Mouse (Mus musculus) inflammation-experienced regulatory T-cells, adult 16 weeks (primary cell): ENCODE data around the gene Chrm5. TPM values are rescaled to one million over a fixed set of nuclear protein-coding genes. Genes with fewer than 3 reads are reported as not detected.

ENCODE experiments used
- polyA plus RNA-seq: library from polyadenylated mRNA; unstranded; fragments of 100-300 nt; shearing (Covaris generic); gene quantifications from one replicate; pipeline ENCODE4 v1.2.1, GENCODE M21; 2017

The Chrm5 gene
- not detected for polyA plus RNA-seq

DNA sequence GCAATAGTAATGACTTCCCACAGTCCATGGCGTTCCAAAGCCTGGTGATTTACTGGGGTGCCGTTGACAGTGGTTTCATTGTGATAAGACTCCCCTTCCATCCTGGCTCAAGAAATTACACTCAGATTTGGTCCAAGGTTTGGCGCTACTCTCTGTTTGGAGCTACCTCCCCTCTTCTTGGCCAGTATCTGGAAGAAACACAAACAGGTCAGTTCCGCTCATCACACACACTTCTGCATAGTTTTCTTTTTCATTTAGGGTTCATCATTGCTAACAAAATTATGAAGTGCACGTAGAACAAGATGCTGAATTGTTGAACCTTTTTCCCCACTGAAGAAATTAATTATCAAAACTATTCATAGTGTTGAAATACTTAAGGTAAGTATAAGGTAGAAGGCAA is at the start of gene Chrm5:
Gene Chrm5, minus strand, starts transcription at position 101 of the 400 bp plus-strand sequence.

DNA sequence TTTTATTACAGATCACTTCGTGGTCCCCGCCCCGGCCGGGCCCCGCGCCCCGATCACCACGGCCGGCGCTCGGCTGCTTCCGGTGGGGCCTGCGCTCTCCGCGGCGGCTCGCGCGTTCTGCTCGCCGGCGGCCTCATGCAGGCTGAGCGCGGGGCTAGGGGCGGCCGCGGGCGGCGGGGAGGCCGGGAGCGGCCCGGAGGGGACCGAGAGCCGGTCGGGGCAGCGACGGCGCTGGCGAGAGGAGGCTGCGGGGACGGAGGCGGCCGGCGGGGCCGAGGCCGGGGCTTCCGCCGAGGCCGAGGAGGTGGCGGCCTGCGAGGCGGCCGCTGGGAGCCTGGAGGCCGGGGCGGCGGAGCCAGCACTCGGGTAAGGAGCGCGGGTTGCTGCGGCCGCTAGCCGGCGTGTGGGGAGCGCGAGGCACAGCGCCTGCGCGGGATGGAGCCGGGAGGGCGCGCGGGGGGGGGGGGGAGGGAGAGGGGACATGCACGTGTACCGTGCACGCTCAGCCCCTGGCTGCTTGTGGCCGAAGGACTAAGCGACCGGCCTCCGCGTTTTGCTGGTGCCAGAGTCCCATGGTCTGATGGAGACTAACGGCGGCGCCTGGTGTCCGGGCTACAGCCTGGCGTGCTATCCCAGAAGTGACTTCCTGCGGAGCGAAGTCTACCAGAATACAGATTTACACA is 12.4 kb upstream of the Chrm5 start, which contains the start of gene Aven:
Gene Aven, plus strand, starts transcription at position 109 of the 683 bp plus-strand sequence.

DNA sequence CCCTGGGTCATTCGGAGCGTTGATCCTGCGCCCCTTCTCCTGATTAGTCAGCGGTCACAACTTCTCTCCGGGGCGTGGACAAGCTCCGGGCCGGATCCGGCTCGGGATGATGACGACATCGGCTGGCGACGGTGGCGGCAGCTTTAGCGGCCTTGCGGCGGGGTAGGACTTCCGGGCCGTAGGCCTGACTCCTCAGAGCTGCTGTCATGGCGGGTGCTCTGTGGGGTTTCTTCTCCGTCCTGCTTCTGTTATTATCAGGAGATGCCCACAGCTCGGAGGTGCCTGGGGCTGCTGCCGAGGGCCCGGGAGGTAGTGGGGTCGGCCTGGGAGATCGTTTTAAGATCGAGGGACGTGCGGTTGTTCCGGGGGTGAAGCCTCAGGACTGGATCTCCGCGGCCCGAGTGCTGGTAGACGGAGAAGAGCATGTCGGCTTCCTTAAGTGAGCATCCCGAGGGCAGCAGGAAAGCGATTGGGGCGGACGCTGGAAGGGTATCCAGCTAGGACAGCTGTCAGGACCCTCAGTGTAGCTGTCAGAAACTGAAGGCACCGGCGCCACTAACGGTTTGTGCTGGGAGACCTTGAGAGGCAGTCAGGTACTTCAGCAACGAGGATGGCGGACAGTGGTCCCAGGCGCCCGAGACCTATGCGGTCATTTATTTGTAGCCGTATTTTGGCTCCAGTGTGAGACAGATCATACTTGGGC is 25.6 kb downstream of the Chrm5 start, which contains the start of gene Emc7:
Gene Emc7, plus strand, starts transcription at position 136 of the 703 bp plus-strand sequence.

Other genes with a start within 250 kb of the Chrm5 start
- gene Lpcat4, start 241.3 kb downstream of the Chrm5 start, polyA plus RNA-seq: 88.3 TPM
- not detected for gene Nutm1, start 221.5 kb downstream of the Chrm5 start, polyA plus RNA-seq
- gene Nop10, start 218.8 kb downstream of the Chrm5 start, polyA plus RNA-seq: 157 TPM
- gene Slc12a6, start 214.9 kb downstream of the Chrm5 start, polyA plus RNA-seq: 109 TPM
- not detected for gene Gm21985, start 214.5 kb downstream of the Chrm5 start, polyA plus RNA-seq
- gene Emc4, start 112.7 kb downstream of the Chrm5 start, polyA plus RNA-seq: 98.7 TPM
- 24.6 TPM for gene Katnbl1, start 101.6 kb downstream of the Chrm5 start, polyA plus RNA-seq
- gene Emc7, start 25.8 kb downstream of the Chrm5 start, polyA plus RNA-seq: 21.1 TPM
- 17.2 TPM for gene Aven, start 12.2 kb upstream of the Chrm5 start, polyA plus RNA-seq